Mouse (Mus musculus): ENCODE results near the gene Nup153. TPM values are rescaled to one million over a fixed set of nuclear protein-coding genes. Genes with fewer than 3 reads are reported as not detected.

Gene Nup153
- polyA plus RNA-seq, 1 experiment from 2014 or later: 8.0 TPM

DNA sequence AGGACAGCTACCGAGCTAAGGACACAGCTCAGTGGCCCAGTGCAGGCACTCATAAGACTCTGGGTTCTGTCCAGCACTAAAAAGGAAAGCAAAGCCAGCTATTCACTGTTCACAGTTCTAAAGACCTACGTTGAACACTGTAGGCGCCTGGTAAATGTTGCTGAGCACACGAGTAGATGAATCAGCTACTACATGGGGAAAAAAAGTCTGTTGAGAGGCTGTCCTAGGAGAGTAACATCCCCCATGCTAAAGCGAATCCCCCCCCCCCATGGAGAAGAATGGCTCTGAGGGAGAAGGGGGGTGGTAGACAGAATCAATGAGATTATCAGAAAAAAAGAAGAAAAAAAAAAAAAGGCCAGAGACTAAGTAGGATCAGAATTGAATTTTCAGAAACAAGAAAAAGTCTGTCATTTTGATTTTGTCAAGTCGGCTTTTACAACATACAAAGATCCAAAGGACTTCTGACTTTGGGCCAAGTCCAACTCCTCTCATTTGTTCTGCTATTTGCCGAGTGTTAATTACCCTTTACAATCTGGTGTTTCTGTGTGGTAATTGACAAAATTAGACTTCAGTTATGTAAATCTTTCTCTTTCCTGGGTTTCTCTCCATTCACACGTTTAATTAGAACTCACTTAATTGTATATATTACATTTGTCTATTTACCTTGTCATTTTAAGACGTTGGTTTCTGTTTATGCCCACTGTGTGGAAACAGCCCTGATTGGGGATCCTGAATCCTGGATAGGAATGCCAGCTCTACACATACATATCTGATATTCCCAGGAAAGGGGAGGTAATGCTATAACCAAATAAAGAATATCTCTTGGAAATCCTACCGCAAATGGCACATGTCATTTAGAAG lies 86.9 kb downstream of the Nup153 start:
- TF ChIP-seq EP300 (IDR thresholded peaks at IDR 0.05; ENCODE audit: low read depth): no peak
- TF ChIP-seq CTCF (IDR thresholded peaks at IDR 0.05; ENCODE audit: low read depth): no peak

DNA sequence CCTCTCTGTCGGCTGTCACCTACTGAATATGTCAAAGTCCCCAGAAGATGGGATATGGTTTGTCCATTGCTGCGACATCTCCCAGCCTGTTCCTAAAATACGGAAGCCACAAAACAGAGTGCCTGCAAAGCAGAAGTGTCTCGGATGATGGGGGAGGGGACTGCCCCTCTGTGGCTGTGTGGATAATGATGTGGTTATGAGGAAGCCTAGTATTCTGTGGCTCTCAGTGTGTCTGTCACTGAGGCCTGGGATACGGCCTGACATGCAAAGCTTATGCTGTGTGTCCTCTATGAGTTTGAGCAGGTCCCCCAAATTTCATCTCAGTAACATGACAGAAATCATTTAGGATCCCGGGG lies 93.6 kb downstream of the Nup153 start:
- Histone ChIP-seq H3K4me3 (ENCODE audit: low read depth, low read length) (no peak overlapping the region), H3K9me3 (ENCODE audit: low read length) (no peaks in the 10 kb centered on the region), H3K27ac (ENCODE audit: low read depth) (no peak overlapping the region), H3K27me3 (ENCODE audit: insufficient read depth, low read length) (no peaks in the 10 kb centered on the region), H3K9ac (replicated peaks) (no peak overlapping the region), H3K4me2 (ENCODE audit: low read depth, low read length) (no peak overlapping the region), H3K36me3 (replicated peaks; ENCODE audit: insufficient read depth, low read length) (no peaks in the 10 kb centered on the region), H3K4me1 (ENCODE audit: insufficient read depth) (no peaks in the 10 kb centered on the region)
- WGBS (ENCODE audit: insufficient replicate concordance): 29% methylated on average over 6 of the region's 6 CpGs
- TF ChIP-seq EP300 (IDR thresholded peaks at IDR 0.05; ENCODE audit: low read depth) (no peak), CTCF (IDR thresholded peaks at IDR 0.05; ENCODE audit: low read depth) (no peak)
- DNase-seq: peak; percentile 45
- ATAC-seq: no peak

More for the DNA sequence above, 86.9 kb downstream of the Nup153 start:
- Histone ChIP-seq H3K9me3 (ENCODE audit: low read length) (0 out of 2 replicates have a peak, but pooled peaks cover 3% of the 10 kb centered on the region), H3K27ac (ENCODE audit: low read depth) (no peak overlapping the region), H3K27me3 (ENCODE audit: insufficient read depth, low read length) (no peaks in the 10 kb centered on the region), H3K4me1 (ENCODE audit: insufficient read depth) (no peaks in the 10 kb centered on the region), H3K4me2 (ENCODE audit: low read depth, low read length) (no peak overlapping the region), H3K4me3 (ENCODE audit: low read depth, low read length) (no peak overlapping the region), H3K36me3 (replicated peaks; ENCODE audit: insufficient read depth, low read length) (no peaks in the 10 kb centered on the region), H3K9ac (replicated peaks) (no peak overlapping the region)
- DNase-seq (no peak), ATAC-seq (no peak)
- 82% methylated on average over 10 of the region's 10 CpGs for WGBS (ENCODE audit: insufficient replicate concordance)

DNA sequence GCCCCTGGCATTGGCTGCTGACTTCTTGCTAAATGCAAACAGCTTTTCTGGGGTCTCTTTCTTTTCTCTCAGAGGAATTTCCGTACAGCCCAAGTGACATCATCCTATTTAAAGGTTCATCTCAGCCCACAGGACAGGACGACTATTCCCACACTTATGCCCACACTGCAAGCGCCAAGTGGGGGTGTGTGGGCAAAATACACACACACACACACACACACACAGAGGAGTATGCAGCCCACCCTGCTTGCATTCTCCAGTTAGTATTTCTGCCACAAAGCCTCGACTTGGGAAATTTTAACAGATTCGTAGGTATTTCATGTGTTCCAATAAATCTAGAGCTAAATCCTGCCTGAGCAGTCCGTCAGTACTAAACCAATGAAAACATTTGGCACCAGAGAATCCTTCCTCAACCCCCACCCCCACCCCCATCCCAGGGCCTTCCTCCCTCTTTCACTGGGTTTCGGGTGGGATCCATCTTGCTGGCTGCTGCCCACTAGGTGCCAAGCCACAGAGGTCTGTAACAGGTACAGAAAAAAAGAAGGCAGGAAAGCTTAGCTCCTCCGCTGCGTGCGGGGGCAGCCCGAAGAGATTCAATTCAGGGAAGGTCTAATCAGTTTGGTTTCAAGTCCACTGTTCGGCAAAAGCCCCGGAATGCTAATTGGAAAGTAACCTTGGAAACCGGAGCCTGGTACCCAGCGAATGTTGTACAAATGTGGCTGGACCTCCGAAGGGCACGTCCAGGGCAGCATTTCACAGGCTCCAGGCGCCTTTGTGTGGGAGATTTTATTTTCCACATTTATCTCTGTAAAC lies 94.2 kb downstream of the Nup153 start:
- Histone ChIP-seq H3K9ac (replicated peaks) (no peak overlapping the region), H3K4me1 (ENCODE audit: insufficient read depth) (no peaks in the 10 kb centered on the region), H3K36me3 (replicated peaks; ENCODE audit: insufficient read depth, low read length) (no peaks in the 10 kb centered on the region), H3K27me3 (ENCODE audit: insufficient read depth, low read length) (no peaks in the 10 kb centered on the region), H3K4me3 (ENCODE audit: low read depth, low read length) (no peak overlapping the region), H3K9me3 (ENCODE audit: low read length) (no peaks in the 10 kb centered on the region), H3K27ac (ENCODE audit: low read depth) (no peak overlapping the region), H3K4me2 (ENCODE audit: low read depth, low read length) (no peak overlapping the region)
- ATAC-seq: no peak
- WGBS (ENCODE audit: insufficient replicate concordance): 71% methylated on average over 18 of the region's 18 CpGs
- no peak for TF ChIP-seq CTCF (IDR thresholded peaks at IDR 0.05; ENCODE audit: low read depth)
- no peak for TF ChIP-seq EP300 (IDR thresholded peaks at IDR 0.05; ENCODE audit: low read depth)
- no peak for DNase-seq

DNA sequence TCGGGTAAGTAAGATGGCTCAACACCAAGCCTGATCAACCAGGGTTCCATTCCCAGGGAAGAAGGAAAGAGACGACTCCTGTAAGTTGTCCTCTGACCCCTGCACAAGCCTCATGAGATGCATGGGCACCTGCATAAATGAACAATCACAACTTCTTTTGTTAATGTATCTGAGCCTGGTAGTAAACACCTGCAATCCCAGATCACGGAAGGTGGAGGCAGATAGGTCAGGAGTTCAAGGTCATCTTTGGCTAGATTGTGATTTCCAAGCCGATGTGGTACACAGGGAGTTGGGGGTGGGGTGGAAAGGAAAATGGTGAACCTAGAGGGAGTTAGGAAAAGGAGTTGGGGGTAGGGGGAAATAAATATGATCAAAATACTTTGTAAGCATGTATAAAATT lies 94.9 kb downstream of the Nup153 start:
- TF ChIP-seq EP300 (IDR thresholded peaks at IDR 0.05; ENCODE audit: low read depth) (no peak), CTCF (IDR thresholded peaks at IDR 0.05; ENCODE audit: low read depth) (no peak)
- 41% methylated on average over 4 of the region's 4 CpGs for WGBS (ENCODE audit: insufficient replicate concordance)
- ATAC-seq: no peak

More for the DNA sequence above, 94.9 kb downstream of the Nup153 start:
- DNase-seq: no peak
- Histone ChIP-seq H3K9ac (replicated peaks) (no peak overlapping the region), H3K4me1 (ENCODE audit: insufficient read depth) (no peaks in the 10 kb centered on the region), H3K4me2 (ENCODE audit: low read depth, low read length) (no peak overlapping the region), H3K36me3 (replicated peaks; ENCODE audit: insufficient read depth, low read length) (no peaks in the 10 kb centered on the region), H3K4me3 (ENCODE audit: low read depth, low read length) (no peak overlapping the region), H3K27me3 (ENCODE audit: insufficient read depth, low read length) (no peaks in the 10 kb centered on the region), H3K27ac (ENCODE audit: low read depth) (no peak overlapping the region), H3K9me3 (ENCODE audit: low read length) (no peaks in the 10 kb centered on the region)

Other genes starting within 250 kb of the Nup153 start
- 0.47 and 0.94 TPM in 2 replicates for gene Cap2, start 226.1 kb downstream of the Nup153 start, polyA plus RNA-seq (2015; fragmentation: Nextera tagmentation; extraction: Ambion mirVana)
- gene Fam8a1, start 58.4 kb downstream of the Nup153 start, polyA plus RNA-seq (2015; fragmentation: Nextera tagmentation; extraction: Ambion mirVana): 4.4 TPM in 2 replicates
- gene Kif13a, start 201.9 kb upstream of the Nup153 start, polyA plus RNA-seq (2015; fragmentation: Nextera tagmentation; extraction: Ambion mirVana): 4.9 and 5.4 TPM in 2 replicates

Data from liver, postnatal 0 days (tissue).